Mouse (Mus musculus): ENCODE measurements around the gene Olfr985.

The Olfr985 gene

DNA sequence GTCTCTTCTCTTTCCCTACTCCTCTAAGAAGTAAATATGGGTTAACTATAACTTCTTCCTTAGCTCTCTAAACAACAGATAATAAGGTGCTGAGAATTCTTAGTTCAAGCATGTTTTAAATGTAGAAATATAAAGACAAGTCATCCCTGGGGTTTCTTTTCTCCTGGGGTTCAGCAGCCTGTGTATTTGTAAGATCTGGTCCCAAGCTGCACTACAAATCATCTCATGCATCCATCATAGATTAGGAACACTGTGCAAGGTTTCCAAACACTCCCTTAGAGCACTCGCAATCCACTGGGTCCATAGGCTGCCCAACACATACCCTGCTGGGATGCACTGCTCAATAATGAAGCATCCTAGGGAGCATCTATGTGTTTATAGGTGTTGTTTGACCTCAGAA lies at the start of gene Olfr985:
TSS of gene Olfr985 (minus strand) at position 101 of the 400 bp plus-strand sequence.
- in situ Hi-C loops (cut with MboI) = no loop called here

DNA sequence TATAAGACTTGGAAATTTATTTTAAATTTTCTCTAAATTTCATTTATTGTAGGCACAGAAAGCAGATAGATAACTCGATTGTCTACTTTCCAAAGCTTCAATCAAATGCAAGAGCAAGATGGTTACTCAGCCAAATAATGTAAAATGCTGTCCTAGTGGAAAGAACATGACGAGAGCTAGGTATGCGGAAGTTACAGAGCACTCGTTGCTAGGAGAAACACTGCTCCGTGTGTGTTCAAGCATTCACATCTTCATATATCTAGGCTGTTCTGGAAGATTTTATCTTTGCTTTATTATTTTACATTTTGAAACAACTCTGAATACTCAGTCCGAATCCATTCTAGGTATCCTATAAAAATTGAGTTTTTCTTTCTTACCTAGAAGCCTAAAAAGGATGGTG lies 47.0 kb upstream of the Olfr985 start:
- in situ Hi-C loops (cut with MboI) = no loop called here

GRCm38 (mm10) chr9:40166446-40166845 lies 36.5 kb upstream of the Olfr985 start:
- in situ Hi-C loops (cut with MboI) = no loop called here

DNA sequence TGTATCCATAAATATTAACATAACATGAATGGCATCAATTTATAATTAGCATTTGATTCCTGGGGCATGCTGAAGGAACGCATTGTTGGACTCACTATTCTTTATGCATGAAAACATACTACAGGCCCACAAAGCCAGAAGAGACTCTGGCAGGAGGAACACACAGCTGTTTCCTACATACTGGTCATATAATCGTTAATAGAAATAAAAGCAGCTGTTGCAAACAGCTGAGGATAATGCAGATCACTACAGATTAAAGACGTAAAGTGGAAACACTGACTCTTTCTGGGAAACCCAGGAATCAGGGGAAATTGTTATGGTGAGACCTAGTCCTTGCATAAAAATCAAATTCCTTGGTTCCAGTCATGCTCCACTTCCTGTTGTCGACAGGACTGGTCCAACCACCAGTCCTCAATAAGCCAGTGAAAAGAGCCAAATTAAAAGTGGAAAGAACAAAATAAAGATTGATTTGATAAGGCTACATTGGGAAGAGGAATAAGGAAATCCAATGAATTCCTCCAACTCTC lies 25.2 kb upstream of the Olfr985 start:
- in situ Hi-C loops (cut with MboI) = no loop called here

DNA sequence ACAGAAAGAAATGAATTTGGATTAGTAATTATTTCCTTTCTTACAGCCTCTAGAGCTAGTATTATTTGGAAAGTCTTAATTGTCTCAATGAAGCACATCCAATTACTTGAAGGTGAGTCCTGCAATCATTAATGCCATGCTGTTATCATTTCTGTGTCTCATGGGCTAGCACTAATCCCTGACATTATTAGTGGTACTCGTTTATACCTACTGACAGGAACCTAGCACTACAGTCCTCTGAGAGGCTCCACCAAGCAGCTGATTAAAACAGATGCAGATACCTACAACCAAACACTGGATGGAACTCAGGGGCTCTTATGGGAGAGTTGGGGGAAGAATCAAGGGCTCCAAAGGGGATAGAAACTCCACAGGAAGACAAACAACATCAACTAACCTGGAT lies 11.6 kb upstream of the Olfr985 start:
- in situ Hi-C loops (cut with MboI) = no loop called here

DNA sequence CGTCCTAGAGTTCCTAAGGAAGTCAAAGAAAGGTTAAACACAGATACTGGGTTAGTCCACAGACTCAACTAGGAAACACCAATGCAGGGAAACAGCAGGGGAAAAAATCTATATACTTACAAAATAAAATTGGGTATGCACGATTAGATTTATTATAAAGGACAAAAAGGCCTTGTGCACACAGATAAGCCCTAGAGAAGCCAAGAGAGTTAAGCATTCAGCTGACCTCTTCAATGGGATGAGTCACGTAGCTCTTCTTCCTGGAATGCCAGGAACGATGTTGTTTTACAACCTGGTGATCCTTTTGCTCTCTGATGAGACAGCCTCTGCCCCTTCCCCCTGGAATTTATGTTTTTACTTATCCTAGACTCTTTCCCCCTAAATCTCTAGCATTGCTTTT lies 9.5 kb upstream of the Olfr985 start:
- in situ Hi-C loops (cut with MboI) = no loop called here

GRCm38 (mm10) chr9:40136987-40137688 lies 7.2 kb upstream of the Olfr985 start:
- in situ Hi-C loops (cut with MboI) = no loop called here

DNA sequence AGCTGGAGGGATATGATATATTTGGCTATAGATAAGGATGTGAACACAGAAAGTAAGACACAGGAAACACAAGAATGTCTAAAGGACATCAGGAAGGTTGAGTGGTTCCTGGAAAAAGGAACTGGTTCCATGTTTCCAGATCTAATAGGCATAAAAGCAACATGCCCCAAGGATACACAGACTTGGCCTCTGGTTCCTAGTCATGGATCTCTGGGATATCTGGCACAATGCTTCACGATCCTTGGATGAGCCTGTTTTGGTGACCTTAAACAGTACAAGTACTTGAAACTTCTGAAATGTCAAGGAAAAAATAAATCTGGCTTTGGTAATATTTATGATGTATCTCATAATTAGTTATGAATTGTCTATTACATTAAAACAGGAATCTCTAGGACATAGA lies 572 bp upstream of the Olfr985 start:
- in situ Hi-C loops (cut with MboI) = no loop called here

DNA sequence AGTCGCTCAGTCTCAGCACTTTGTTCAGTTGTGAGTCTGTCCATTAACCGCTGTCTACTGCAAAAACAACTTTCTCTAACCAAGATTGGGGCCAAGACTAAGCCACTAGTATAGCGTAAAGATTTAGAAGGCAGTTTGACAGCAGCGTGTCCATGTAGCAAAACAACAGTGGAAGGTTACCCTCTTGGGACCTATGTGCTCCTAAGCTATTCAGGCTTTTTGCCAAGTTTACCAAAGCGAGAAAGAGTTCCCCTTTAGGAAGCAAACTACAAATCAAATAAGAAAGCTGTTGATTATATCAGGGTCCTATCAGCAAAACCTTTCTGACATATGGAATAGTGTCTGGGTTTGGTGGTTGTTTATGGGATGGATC lies 12.7 kb downstream of the Olfr985 start:
- in situ Hi-C loops (cut with MboI) = no loop called here

GRCm38 (mm10) chr9:40116645-40117286 lies 13.2 kb downstream of the Olfr985 start:
- in situ Hi-C loops (cut with MboI) = no loop called here

GRCm38 (mm10) chr9:40114106-40114505 lies 15.9 kb downstream of the Olfr985 start, which contains the start of gene Olfr984:
TSS of gene Olfr984 (minus strand) at chr9:40114206.
- in situ Hi-C loops (cut with MboI) = no loop called here

- in situ Hi-C loops (cut with MboI) = no loop called here
Observed at GRCm38 (mm10) chr9:40094769-40095168, 35.2 kb downstream of the Olfr985 start.

DNA sequence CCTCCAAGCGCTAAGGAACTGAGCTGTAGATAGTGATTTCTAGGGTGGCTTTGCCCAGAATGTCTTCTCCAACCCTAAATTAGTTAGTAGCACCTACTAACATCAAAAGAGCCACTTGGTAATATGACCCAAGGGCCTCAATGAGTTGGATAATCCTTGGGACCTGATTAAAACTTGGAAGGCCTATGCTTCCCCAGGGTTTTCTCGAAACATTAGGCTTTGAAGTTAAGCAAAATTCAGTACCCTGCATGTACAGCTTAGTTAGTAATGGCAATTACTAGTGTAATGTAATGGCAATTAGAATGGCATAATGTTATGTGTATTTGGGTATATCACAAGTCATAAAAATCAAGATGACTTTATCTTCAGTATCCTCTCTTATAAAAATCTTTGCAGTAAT lies 36.5 kb downstream of the Olfr985 start, which contains the start of gene Olfr983:
TSS of gene Olfr983 (minus strand) at position 101 of the 400 bp plus-strand sequence.
- in situ Hi-C loops (cut with MboI) = no loop called here

All from mature B cell (primary cell).